Mouse (Mus musculus): ENCODE results near the gene Cdhr3. TPM values are rescaled to one million over a fixed set of nuclear protein-coding genes. Genes with fewer than 3 reads are reported as not detected.
A peak's percentile ranks its signal among the peaks of the same experiment; 100 is the strongest.

Gene Cdhr3
- total RNA-seq (2021), result under 1 TPM in 1 of 2 experiments, not detected in 1; 0.39 TPM

- no peak for DNase-seq
- intact Hi-C loops (cut with DNase I), result no loop called here
These were observed at the start of gene Cdhr3 for GRCm38 (mm10) chr12:33092775-33093174. TSS of gene Cdhr3 (minus strand) at chr12:33092875.

GRCm38 (mm10) chr12:33139083-33139482, 46.4 kb upstream of the Cdhr3 start:
- DNase-seq, result no peak
- intact Hi-C loops (cut with DNase I), result loop anchor here (2.0 kb wide), 1 partner anchor 28 kb away; no protein-coding TSS in a partner anchor

- no peak for DNase-seq
- intact Hi-C loops (cut with DNase I), result loop anchor here (2.0 kb wide), 1 partner anchor 27 kb away; no protein-coding TSS in a partner anchor
These were observed 45.2 kb upstream of the Cdhr3 start for GRCm38 (mm10) chr12:33137857-33138256.

- intact Hi-C loops (cut with DNase I), result no loop called here
- no peak for DNase-seq
These were observed 39.1 kb upstream of the Cdhr3 start for GRCm38 (mm10) chr12:33131796-33132195.

GRCm38 (mm10) chr12:33130401-33130800, 37.7 kb upstream of the Cdhr3 start:
- intact Hi-C loops (cut with DNase I), result no loop called here
- DNase-seq, result no peak

- DNase-seq, result no peak
- intact Hi-C loops (cut with DNase I), result no loop called here
These were observed 36.7 kb upstream of the Cdhr3 start for GRCm38 (mm10) chr12:33129410-33129809.

- no peak for DNase-seq
- intact Hi-C loops (cut with DNase I), result no loop called here
These were observed 36.0 kb upstream of the Cdhr3 start for GRCm38 (mm10) chr12:33128702-33129101.

- intact Hi-C loops (cut with DNase I), result no loop called here
- DNase-seq, result no peak
These were observed 35.4 kb upstream of the Cdhr3 start for GRCm38 (mm10) chr12:33128121-33128520.

GRCm38 (mm10) chr12:33126243-33126642, 33.6 kb upstream of the Cdhr3 start:
- no peak for DNase-seq
- intact Hi-C loops (cut with DNase I), result no loop called here

GRCm38 (mm10) chr12:33125594-33126227, 33.0 kb upstream of the Cdhr3 start:
- intact Hi-C loops (cut with DNase I), result no loop called here
- no peak for DNase-seq

GRCm38 (mm10) chr12:33118624-33119301, 26.1 kb upstream of the Cdhr3 start:
- DNase-seq, result no peak
- intact Hi-C loops (cut with DNase I), result no loop called here

GRCm38 (mm10) chr12:33110894-33111471, 18.3 kb upstream of the Cdhr3 start:
- intact Hi-C loops (cut with DNase I), result loop anchor here (1.0 to 2.0 kb wide), 2 partner anchors 28 to 36 kb away; partner anchors contain the start of gene Atxn7l1
- peak; percentile 38 to 48 for DNase-seq

GRCm38 (mm10) chr12:33109531-33109930, 16.9 kb upstream of the Cdhr3 start:
- intact Hi-C loops (cut with DNase I), result loop anchor here (1.0 to 5.0 kb wide), 2 partner anchors 82 to 197 kb away; no protein-coding TSS in a partner anchor
- peak; percentile 14 to 18 for DNase-seq

- DNase-seq, result no peak
- intact Hi-C loops (cut with DNase I), result loop anchor here (5.0 kb wide), 1 partner anchor 194 kb away; no protein-coding TSS in a partner anchor
These were observed 13.9 kb upstream of the Cdhr3 start for GRCm38 (mm10) chr12:33106438-33107167.

- no peak for DNase-seq
- intact Hi-C loops (cut with DNase I), result loop anchor here (5.0 kb wide), 1 partner anchor 193 kb away; no protein-coding TSS in a partner anchor
These were observed 13.0 kb upstream of the Cdhr3 start for GRCm38 (mm10) chr12:33105724-33106123.

GRCm38 (mm10) chr12:33102342-33103115, 9.9 kb upstream of the Cdhr3 start:
- intact Hi-C loops (cut with DNase I), result no loop called here
- no peak for DNase-seq

- intact Hi-C loops (cut with DNase I), result no loop called here
- DNase-seq, result no peak
These were observed 9.0 kb upstream of the Cdhr3 start for GRCm38 (mm10) chr12:33101627-33102026.

GRCm38 (mm10) chr12:33096017-33096416, 3.3 kb upstream of the Cdhr3 start:
- no peak for DNase-seq
- intact Hi-C loops (cut with DNase I), result no loop called here

GRCm38 (mm10) chr12:33092196-33092595, 479 bp downstream of the Cdhr3 start:
- no peak for DNase-seq
- intact Hi-C loops (cut with DNase I), result no loop called here

GRCm38 (mm10) chr12:33086151-33086550, 6.5 kb downstream of the Cdhr3 start:
- intact Hi-C loops (cut with DNase I), result no loop called here

More at GRCm38 (mm10) chr12:33086151-33086550, 6.5 kb downstream of the Cdhr3 start:
- no peak for DNase-seq
